Mouse (Mus musculus) kidney, postnatal 36 days (tissue): ENCODE results near the gene Pomt2.
"Not testable (repeated sequence)": the region's sequence is repeated elsewhere in the genome, so short reads cannot be mapped to it uniquely, and the experiment has no call there.

Source experiments
- DNase-seq, 2 experiments: peaks; one replicate each; pipeline ENCODE4 v3.0.0; 2021 to 2022; ENCODE audit warnings: mixed read lengths in 2 of 2

Gene Pomt2

DNA sequence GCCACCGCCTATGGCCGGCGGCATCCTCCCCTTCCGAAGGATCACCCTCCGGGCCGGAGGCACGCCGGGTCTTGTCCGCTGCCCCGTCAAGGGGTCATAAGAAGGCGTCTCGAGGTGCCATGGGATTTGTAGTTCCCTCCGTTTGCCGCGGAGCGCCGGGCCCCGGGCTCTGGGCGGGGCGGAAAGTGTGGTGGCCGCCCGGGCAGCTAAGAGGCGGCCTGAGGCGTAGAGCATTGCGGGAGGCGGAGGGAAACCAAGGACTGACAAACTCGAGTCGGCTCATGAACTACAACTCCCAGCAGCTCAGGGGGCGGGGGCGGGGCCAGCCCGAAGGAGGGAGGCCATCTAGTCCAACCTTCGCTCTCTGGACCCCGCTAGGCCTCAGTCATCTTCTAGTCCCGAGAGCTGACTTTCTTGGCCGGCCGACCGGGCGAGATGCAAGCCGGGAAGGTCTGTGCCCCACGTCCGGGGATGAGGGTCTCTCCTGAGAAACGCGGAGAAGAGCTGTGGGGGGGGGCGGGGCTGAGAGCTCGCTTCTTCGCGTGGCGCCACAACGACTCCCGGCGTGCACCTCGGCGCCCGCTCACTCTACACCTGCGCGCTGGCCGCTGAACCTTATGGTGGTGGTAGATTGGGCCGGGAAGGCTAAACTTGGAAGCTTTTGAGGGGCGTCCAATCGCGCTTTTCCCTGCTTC lies at the start of gene Pomt2:
TSS of gene Pomt2 (minus strand) at position 574 of the 695 bp plus-strand sequence.
- DNase-seq, result peak; percentile 94 to 97

DNA sequence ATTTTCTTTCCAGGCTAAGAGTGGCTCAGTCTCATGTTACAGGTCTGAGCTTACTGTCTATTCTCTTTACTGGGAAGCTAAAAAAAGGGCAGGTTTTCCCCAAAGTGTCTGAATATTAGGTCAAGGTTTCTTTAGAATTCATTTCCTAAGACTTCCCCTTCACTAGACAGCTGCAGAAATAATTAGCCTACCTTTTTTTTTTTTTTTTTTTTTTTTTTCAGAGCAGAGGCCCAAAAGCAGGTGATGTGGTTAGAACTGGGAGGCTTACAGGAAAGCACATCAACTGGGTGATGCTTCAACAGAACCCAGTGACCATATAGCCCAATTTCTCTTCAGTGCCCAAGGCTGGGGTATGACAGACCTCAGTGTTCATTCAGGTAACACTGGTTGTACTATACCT lies 48.5 kb upstream of the Pomt2 start:
- DNase-seq, result no peak

DNA sequence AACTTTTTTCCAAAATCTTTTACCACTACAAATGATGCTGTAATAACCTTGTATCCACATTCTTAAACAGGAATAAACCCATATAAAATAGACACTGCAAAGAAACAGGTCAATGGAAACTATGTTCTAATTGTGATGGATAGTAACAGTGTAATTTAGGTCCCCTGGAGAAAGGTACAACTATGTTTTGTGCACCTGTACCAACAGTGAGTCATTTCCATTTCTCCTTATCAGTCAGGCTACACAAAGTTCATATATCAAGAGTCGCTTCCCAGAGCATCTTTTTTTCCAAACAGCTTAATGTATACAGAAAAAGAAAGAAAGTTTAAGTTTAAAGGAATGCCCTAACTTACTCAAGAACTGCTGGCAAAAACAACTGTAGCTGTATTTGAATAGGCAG lies 47.3 kb upstream of the Pomt2 start:
- DNase-seq, result no peak

DNA sequence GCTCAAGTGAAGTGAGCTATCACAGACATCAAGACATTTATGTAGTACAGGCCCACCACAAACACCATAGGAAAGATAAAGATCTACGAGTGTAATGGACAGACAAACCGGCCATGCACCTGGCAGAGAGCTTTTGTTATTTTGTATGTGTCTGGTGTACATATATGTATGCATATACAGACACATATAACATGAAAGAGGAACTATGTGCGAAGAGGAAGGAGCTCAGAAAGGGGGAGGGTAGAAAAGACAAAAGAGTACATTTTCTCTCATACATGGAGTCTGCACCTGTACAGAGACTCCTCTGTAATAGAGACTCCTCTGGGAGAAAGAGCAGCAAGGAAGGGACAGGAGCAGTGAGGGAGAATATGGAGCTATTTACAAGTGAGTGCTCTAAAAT lies 45.2 kb upstream of the Pomt2 start:
- no peak for DNase-seq

DNA sequence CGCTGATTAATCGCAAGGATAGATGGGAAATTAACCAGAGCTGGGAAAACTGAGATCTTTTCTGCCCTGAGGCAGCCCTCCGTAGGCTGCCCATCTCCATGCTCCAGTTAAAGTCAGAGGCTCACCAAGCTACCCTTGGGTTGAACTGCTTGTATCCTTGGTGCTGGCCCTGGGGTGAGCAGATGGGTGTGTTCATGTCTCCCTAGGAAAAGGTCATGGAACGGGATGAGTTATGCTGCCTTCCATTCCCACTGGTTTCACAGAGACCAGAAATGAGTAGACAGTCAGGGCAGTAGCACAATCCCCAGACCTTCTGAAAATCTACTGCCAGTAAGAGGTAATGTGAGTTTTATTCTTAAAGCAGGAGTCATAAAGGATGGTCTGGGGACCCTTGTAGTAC lies 29.9 kb upstream of the Pomt2 start:
- DNase-seq, result no peak

DNA sequence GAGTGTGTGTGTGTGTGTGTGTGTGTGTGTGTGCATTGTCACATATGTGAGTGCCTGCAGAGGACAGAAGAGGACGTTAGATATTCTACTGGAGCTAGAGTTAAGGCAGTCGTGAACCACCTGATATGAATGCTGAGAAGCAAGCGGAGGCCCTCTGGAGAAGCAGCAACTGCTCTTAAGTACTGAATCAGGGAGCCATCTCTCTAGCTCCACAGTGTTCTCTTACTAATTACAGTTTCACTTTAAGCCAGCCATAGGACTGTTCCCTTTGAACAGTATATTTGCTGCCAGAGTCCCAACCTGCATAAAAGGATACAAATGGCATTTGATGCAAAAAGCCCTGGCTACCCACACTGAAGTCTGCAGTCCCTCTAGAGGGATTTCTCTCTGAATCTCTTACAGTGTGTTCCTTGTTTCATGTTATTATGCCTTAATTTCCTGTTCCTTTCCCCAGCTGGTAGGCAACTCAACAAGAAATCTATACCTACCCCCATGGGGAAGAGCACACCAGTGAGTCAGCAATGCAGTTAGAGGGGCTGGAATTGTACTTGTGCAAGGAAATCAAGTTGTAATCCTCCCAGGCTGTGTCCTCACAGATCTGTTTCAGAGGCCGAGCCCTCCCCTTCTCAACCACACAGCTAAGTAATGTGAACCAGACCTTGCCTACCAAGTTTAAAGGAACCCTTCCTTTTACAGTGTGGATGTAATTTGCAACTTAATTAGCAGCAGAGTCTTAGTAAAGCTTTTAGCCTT lies 27.6 kb upstream of the Pomt2 start:
- no peak for DNase-seq

DNA sequence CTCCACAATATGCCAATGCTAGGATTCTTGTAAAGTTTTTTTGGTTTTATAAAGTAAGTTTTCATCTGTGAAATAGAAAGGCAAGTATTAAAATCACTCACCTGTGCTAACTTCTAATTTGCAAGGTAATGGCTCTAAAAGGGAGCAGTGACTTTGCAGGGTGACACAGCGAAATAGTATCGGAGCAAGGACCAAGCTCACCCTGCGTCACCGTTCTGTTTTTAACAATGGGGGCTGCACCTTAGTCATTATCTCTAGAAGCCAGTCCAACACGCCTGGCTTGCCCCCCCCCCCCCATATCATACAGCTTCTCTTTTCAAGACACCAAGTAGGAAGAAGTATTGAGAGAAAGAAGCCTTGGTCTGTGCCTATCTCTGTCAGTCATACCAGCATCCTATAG lies 13.0 kb upstream of the Pomt2 start:
- no peak for DNase-seq

DNA sequence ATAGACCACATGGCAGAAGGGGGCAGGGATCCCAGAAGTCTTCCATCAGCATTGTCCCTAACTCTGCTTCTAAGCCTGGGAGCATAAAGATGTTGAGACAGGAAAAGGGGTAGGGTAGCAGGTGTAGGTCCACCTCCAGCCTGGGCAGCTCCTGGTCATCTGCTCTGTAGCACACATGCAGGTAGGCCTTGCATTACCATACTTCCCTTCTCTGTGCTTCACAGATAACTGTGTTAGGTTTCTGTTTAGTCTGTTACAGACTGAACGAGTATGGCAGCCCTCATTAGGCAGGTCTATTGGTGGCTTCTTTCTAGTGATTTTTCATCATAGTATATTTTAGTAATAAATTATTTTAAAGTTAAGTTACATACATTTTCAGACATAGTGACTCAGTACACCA lies 12.5 kb upstream of the Pomt2 start:
- DNase-seq, result no peak

DNA sequence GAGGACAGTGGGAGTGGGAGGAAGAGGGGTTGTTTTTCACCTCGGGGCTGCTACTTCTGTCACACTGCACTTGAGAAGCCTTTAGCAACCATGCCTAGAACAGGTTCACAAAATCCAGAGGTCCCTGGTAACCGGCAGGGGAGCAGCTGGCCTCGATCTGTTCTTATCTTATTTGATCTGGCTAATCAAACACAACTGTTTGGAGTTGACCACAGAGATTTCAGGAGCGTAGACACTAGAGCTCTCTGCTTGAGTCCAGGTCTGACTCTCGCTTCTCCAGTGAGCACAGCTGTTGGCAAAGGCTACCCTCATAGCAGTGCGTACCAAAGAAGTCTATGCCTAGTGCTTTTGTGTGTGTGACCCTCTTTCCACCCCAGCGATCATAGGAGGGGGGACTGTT lies 10.3 kb upstream of the Pomt2 start:
- peak; percentile 12 to 27 for DNase-seq

DNA sequence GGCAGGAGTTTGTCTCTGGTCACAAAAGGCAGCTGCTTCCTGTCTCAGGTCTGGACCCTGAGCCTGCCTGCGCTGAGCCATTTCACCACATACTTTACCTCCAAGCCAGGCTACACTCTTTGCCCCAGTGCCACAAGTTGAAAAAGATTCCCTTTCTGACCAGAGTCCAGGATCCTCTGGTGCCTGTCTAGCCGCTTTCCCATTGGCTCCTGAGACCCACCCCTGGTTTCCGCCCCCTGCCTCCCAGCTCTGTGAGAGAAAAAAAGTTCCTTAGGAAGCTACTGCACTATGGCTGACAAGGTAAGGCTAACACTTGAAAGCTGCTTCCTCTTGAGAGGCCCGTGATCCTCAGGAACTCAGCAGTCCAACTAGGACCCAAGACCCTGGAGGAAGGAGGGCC lies 9.6 kb upstream of the Pomt2 start:
- peak; percentile 82 to 90 for DNase-seq

DNA sequence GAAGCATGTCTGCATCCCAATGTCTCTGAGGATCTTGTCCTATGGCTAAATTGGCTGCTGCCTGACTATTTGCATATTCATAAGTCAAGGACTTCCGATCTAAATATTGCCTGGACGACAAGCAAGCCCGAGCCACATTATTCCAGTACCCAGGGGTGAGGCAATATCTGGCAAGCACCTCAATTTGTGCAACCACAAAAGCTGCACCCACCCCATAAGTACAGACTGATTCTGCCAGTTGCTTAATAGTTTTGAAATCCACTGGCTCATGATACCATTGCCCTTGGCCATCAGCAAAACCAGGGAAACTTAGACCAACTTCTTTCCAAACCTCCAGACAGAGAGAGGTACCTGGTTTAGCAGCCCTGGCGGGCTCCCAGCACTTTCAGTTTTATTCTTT lies 6.7 kb upstream of the Pomt2 start:
- not testable (repeated sequence) for DNase-seq

DNA sequence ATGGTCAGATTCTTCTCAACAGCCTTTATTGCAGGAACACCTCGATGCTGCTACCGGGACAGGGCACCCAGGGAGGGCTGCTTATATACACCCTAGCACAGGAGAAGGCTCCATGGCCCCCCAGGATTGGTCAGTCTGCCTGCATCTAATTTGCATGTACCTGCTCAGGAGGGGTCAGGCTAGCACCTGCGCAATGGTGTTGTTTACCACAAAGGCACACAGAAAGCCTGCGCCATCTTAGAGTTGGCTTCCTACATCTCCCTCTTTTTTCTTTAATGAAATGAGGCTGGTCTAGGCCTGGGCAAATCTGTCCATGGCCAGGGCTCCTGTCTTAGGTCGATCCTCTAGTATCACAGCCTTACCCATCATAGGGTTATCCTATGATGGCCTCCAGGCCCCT lies 1.7 kb upstream of the Pomt2 start:
- DNase-seq, result no peak

DNA sequence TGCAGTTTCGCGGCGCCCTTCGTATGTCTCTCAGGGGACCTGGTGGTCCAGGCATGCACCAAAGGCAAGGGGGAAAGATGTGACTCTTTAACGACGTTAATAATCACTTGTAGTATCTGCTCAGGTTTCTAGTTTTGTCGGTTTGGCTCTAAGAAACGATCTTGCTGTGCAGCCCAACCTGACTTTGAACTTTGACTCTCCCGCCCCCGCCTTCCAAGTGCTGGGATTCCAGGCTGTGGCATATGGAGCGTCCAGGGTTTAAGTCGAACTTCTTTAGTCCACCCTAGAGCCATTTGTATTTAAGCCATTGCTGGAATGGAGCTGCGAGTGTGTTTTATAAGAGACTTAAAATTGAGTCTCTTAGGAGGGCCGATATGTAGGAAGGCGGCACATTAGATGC lies 368 bp upstream of the Pomt2 start:
- peak; percentile 67 to 77 for DNase-seq

DNA sequence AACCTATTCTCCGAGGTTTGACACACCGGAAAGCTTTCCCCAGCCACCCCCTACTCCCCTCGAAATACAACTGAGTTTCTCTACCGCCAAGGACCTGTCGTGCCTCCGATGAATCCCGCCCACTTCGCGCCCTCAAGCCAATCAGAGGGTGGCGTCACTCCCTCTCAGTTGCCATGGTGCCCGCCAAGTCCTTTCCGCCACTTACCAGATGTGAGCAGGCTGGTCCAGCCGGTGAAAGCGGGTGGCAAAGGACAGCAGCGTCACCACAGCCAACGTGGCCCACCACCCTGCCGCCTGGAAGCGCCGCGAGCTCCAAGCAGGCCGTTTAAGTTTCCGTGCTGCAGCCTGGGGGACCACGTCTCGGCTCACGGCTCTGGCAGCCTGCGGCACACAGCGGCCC lies 802 bp downstream of the Pomt2 start, which contains the start of gene Gstz1:
TSS of gene Gstz1 (plus strand) at position 200 of the 400 bp plus-strand sequence.
- DNase-seq, result peak; percentile 93 to 94

DNA sequence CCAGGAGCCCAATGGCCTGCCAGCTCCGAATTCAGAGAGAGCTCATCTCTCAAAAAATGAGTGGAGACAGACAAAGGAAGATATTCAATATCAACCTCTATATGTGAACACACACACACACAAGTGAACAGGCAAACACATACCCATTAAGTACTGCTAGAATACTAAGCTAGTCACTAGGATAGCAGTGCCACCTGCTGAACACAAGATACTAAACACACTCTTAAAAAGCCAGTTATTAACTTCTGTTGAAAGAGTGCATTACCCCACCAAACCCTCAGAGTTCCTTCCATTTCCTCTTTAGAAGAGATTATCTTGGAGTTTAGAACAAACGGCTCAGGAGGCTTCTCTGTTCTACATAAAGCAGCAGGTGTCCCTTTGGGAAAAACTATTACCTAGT lies 5.6 kb downstream of the Pomt2 start:
- DNase-seq, result no peak

DNA sequence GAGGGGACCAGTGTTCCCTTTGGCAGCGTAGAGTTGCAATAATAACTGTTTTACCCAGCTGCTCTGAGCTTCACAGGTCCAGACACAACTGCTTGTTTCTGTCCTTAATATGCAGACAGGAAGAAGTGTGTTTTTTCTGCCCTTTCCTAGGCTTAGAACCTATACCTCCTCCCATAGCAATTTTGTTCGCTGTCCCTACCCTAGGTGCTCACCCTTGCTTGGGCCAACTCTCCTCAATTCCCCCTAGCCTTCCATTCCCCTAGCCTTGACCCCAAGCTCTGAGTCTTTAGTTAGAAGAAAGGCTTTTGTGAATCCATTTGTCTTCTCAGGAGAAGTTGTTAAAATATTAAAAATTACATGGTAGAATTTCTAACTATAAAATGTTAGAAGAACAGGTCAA lies 9.0 kb downstream of the Pomt2 start:
- no peak for DNase-seq

DNA sequence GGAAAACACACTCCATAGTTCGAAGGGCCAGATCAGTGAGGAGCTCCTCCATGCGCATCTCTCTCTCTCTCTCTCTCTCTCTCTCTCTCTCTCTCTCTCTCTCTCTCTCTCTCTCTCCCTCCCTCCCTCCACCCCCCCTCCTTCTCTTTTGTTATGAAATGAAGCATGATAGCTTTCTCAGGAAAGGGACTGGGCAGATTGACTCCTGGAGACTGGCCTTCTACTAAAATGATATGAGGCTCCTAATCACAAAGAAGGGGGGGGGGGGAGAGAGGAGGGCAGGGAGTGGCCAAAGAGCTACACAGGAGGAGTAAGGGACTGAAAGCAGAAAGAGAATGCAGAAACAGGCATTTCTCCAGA lies 9.4 kb downstream of the Pomt2 start:
- no peak for DNase-seq

DNA sequence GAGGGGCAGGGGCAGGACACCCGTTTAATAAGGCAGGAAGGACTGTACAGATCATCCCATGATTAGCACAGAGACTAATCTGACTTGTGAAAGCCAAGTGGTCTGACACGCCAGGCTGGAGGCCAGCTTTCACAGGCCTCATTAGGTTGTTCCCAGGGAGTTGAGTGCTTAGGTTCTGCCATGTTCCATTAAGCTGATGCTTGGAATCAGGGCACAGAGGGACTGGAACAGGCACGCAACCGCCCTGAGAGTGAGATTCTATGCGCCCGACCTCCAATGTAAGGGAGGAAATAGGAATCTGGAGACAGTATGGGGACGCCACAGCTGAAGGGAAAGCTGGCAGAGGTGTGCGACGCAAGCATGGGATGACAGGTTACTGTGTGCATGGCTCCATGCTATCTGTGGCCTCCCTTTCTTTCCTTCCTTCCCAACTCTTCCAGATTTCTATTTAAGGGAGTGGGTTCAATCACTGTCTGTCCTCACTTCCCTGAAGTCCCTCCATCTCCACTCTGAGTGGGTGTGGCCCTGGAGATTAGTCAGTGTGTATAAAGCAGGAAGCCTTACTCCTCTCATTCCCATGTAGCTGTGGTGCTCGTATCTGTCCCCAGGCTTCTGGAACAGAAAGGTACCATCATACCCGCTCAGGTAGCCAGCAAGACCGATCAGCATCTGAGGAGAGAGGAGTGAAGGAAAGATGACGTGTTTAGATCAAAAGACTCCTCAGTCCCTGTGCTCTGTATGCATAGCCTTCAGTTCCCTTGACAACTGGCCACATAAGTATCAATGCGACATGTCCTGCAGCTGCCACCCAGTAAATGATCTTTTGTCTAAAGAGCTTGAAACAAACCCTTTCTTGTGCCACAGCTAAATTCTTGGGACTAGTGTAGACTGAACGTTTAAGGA lies 10.1 kb downstream of the Pomt2 start:
- DNase-seq, result no peak

DNA sequence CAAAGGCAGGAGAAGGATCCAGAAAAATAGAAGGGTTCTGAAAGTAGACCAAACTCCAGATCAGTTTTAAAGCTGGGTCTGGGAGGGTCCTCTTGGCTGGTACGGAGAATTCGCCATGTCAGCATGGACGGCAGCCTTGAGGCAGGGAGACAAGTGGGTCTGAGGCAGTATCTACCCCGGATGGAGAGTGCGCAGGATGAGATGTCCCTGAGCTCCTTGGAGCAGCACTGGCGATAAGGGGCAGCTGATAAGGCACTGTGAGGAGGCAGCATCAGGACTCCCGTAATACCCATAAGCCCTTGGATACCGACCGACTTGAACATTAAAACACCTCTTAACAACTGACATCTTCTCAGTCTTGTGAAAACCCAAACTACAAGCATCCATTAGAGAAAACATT lies 15.0 kb downstream of the Pomt2 start:
- no peak for DNase-seq

DNA sequence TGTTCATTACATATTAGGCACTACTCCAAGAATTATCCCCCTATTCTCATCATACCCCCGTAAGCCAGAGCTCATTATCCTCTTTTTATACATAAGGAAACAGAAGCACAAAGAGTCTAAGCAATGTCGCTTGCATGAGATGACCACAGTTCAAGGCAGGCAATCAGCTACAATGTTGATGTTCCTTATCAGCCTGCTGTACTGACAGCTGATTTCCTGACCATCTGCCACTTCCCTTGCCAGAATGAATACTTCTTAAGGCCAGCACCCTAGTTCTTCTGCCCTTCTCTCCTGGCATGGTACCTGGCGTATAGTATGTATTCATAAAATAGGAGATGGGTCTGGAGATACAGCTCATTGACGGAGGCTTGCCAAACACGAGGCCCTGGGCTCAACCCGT lies 15.6 kb downstream of the Pomt2 start:
- DNase-seq, result no peak

DNA sequence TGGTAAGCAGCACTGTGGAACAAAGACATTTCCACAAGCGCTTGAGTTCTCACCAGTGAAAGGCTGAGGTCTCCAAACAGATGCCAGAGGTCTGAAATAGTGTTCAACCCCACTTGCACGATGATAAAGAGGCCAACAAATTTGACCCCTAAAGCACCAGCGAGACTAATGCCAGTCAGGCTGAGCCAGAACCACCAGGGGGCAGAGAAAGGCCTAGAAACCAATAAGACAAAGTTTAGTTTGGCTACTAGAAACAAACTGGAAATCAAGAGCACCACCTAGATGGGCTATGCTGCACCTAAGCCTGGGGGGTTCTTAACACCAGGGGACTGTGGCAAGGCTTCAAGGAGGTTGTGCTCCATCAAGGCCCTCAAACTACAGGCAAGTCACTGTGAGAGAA lies 16.1 kb downstream of the Pomt2 start:
- peak; percentile 31 to 69 for DNase-seq

DNA sequence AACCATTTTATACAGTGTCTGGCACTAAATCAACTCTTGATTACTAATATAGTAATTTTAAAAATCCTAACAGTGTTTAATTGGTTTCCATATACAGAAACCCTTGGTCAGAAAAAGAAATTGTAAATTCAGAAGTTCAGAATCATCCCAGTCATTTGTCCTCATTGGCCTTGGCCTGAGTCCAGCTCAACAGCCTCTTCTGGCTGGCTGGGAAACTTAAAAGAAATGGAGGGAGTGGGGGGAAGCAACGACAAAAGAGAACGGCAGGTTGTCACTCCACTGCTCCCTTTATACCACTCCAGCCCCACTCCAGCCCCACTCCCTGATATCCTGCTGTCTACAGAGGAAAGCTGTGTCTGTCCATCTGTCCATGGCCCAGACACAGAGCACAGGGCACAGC lies 16.6 kb downstream of the Pomt2 start:
- peak in 1 of 2 experiments; percentile 17 for DNase-seq

DNA sequence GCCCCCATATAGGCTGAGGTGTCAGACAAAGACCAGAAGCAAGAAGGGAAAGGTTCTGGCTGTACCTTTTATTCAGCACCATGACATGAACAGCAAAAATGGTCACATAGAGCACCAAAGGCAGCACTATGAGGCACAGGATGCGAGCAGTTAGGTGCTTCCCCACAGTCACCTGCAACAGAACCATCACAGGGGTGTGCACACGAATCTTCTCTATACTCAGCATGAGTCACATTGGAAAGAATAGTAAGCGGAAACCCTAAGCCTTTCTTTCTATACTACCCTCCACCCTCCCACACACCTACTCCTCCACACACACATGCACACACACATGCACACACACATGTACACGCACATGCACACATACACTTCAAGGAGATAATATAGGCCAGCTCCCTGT lies 17.5 kb downstream of the Pomt2 start:
- no peak for DNase-seq

DNA sequence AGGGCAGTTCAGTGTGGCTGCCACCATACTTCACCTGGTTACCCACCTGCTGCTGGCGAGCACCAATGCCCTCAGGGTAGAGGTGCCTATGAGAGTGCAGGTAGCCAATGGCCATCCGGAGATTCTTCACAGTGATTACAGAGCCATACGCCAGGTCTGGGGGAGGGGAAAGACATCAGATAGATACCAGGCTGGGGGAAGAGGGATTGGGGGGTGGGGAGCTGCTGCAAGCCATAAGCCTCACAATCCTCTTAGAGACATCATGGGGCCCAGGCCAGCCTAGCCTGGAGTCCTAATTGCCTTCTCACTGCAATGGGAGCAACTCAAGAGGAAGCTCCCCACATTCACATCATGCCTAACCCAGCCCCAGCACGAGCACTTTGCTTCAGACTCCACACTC lies 20.5 kb downstream of the Pomt2 start:
- DNase-seq, result no peak
